Mouse (Mus musculus) heart, embryonic 15.5 days (tissue): ENCODE results near the gene Plxna4. TPM values are rescaled to one million over a fixed set of nuclear protein-coding genes. Genes with fewer than 3 reads are reported as not detected.

Experiments used
- ATAC-seq: fragments of 200-750 bp; cut with Nextera tagmentation; replicated peaks from 2 replicates; pipeline ENCODE4 v1.8.0; 2017; ENCODE audit warnings: low read depth, moderate TSS enrichment; ENCODE audit not compliant: insufficient number of reproducible peaks, insufficient read depth, low FRiP score
- H3K27ac ChIP-seq: fragments of 300-500 bp; sonication (generic); 2 replicates; pipeline ENCODE4 v1.5.1; 2015; ENCODE audit warnings: mild to moderate bottlenecking, inconsistent platforms
- H3K27me3 ChIP-seq: fragments of 300-500 bp; sonication (generic); 2 replicates; pipeline ENCODE4 v1.6.1; 2015; ENCODE audit warnings: inconsistent platforms
- H3K36me3 ChIP-seq: fragments of 300-500 bp; sonication (generic); 2 replicates; pipeline ENCODE4 v1.6.1; 2015; ENCODE audit warnings: mild to moderate bottlenecking, inconsistent platforms
- H3K4me1 ChIP-seq: fragments of 300-500 bp; sonication (generic); replicated peaks from 2 replicates; pipeline ENCODE4 v1.6.1; 2015; ENCODE audit warnings: inconsistent platforms
- H3K4me2 ChIP-seq: fragments of 300-500 bp; sonication (generic); 2 replicates; pipeline ENCODE4 v1.6.1; 2015; ENCODE audit warnings: inconsistent platforms, mild to moderate bottlenecking, moderate library complexity
- H3K4me3 ChIP-seq: fragments of 300-500 bp; sonication (generic); 2 replicates; pipeline ENCODE4 v1.5.1; 2015; ENCODE audit warnings: mild to moderate bottlenecking, inconsistent platforms
- H3K9ac ChIP-seq: fragments of 300-500 bp; sonication (generic); 2 replicates; pipeline ENCODE4 v1.6.1; 2015; ENCODE audit warnings: mild to moderate bottlenecking, inconsistent platforms
- H3K9me3 ChIP-seq: fragments of 300-500 bp; sonication (generic); replicated peaks from 2 replicates; pipeline ENCODE4 v1.6.1; 2016; ENCODE audit warnings: inconsistent platforms
- WGBS: fragments of 180-500 bp; shearing (Covaris S2); methylation state at CpG from one replicate; pipeline ENCODE4 v1.1.7; 2015; ENCODE audit warnings: mixed read lengths; 5-methylcytosine and 5-hydroxymethylcytosine counted together
- polyA plus RNA-seq: library from polyadenylated mRNA; unstranded; fragments of >200 nt; fragmentation: Nextera tagmentation; extraction: Ambion mirVana; gene quantifications from 2 replicates; pipeline ENCODE4 v1.2.1, GENCODE M21; 2015

Plxna4 gene
- polyA plus RNA-seq, 1 experiment from 2014 or later = 4.5 TPM

DNA sequence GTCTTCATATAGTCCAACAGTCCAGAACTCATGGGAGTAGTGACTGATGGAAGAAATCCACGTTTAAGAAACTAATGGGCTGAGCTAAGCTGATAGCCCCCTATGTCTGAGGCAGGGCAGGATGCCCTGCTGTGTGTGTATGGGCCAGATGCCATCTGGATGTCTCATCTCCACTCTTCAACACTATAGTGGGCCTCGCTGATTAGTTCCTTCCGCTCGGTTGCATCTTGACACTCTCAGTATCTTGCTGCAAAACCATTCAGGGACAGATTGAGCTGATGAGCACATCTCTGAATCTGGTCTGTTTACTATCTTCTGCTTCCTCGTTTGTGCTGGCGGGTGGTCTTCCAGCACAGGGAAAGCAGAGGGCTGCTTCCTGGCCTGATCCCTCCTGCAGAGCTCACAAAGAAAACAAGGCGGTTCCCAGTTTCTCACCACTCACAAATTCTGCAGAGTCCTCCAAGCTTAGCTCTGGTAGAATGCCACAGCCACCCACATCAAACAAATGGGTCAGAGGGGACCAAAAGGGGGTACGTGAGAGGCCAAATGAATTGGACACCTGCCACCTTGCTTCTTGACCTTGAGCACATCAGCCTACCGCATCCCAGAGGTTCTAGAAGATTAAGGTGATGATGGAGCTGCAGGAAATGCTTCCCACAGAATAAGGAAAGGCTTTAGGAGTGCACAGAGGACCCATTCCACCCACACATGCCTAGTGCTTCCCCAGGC lies 482.3 kb downstream of the Plxna4 start:
- 28% methylated on average over 9 of the region's 9 CpGs for WGBS
- no peak overlapping the region for H3K4me3 ChIP-seq
- H3K9ac ChIP-seq = no peak overlapping the region
- no peak overlapping the region for H3K4me2 ChIP-seq
- H3K36me3 ChIP-seq = no peaks in the 10 kb centered on the region
- H3K9me3 ChIP-seq = no peaks in the 10 kb centered on the region
- no peaks in the 10 kb centered on the region for H3K4me1 ChIP-seq
- no peaks in the 10 kb centered on the region for H3K27me3 ChIP-seq
- no peak for ATAC-seq
- H3K27ac ChIP-seq = no peak overlapping the region
